Mouse (Mus musculus) heart, embryonic 11.5 days (tissue): Measurements from ENCODE around the gene Gm11639. TPM values are rescaled to one million over a fixed set of nuclear protein-coding genes. Genes with fewer than 3 reads are reported as not detected.
A peak's percentile ranks its signal among the peaks of the same experiment; 100 is the strongest.
"Not testable (repeated sequence)": the region's sequence is repeated elsewhere in the genome, so short reads cannot be mapped to it uniquely, and the experiment has no call there.

Experiments
- ATAC-seq: fragments of 200-750 bp; cut with Nextera tagmentation; replicated peaks from 2 replicates; pipeline ENCODE4 v1.8.0; 2017; ENCODE audit warnings: moderate library complexity; ENCODE audit not compliant: insufficient number of reproducible peaks, low FRiP score, low TSS enrichment
- H3K27ac ChIP-seq: fragments of 300-500 bp; sonication (generic); 2 replicates; pipeline ENCODE4 v1.5.1; 2014; ENCODE audit warnings: mild to moderate bottlenecking, low read depth, low read length
- H3K27me3 ChIP-seq: fragments of 300-500 bp; sonication (generic); 2 replicates; pipeline ENCODE4 v1.6.1; 2014; ENCODE audit warnings: mild to moderate bottlenecking, low read length, mixed read lengths; ENCODE audit not compliant: control insufficient read depth, insufficient read depth
- H3K36me3 ChIP-seq: fragments of 300-500 bp; sonication (generic); 2 replicates; pipeline ENCODE4 v1.6.1; 2014; ENCODE audit warnings: mild to moderate bottlenecking, low read length, moderate library complexity, mixed read lengths; ENCODE audit not compliant: control insufficient read depth, insufficient read depth
- H3K4me1 ChIP-seq: fragments of 300-500 bp; sonication (generic); 2 replicates; pipeline ENCODE4 v1.6.1; 2014; ENCODE audit warnings: low read length; ENCODE audit not compliant: control insufficient read depth, insufficient read depth
- H3K4me2 ChIP-seq: fragments of 300-500 bp; sonication (generic); 2 replicates; pipeline ENCODE4 v1.6.1; 2014; ENCODE audit warnings: mild to moderate bottlenecking, moderate library complexity
- H3K4me3 ChIP-seq: fragments of 300-500 bp; sonication (generic); 2 replicates; pipeline ENCODE4 v1.5.1; 2014; ENCODE audit warnings: low read depth, low read length
- H3K9ac ChIP-seq: fragments of 300-500 bp; sonication (generic); 2 replicates; pipeline ENCODE4 v1.6.1; 2014; ENCODE audit warnings: mild to moderate bottlenecking, low read depth, low read length, moderate library complexity
- H3K9me3 ChIP-seq: fragments of 300-500 bp; sonication (generic); replicated peaks from 2 replicates; pipeline ENCODE4 v1.6.1; 2016; ENCODE audit warnings: low read length; ENCODE audit not compliant: control insufficient read depth
- WGBS: fragments of 180-500 bp; shearing (Covaris S2); extraction: QIAGEN DNeasy Blood & Tissue Kit; methylation state at CpG from one replicate; pipeline ENCODE4 v1.1.7; 2014; ENCODE audit not compliant: insufficient replicate concordance; 5-methylcytosine and 5-hydroxymethylcytosine counted together
- polyA plus RNA-seq: library from polyadenylated mRNA; unstranded; fragments of >200 nt; fragmentation: Nextera tagmentation; extraction: Ambion mirVana; gene quantifications from 2 replicates; pipeline ENCODE4 v1.2.1, GENCODE M21; 2014

Gm11639 gene
- polyA plus RNA-seq, 1 experiment from 2014 or later = 0.03 TPM

- Histone ChIP-seq H3K4me1 (no peaks in the 10 kb centered on the region), H3K27me3 (no peaks in the 10 kb centered on the region), H3K9me3 (no peaks in the 10 kb centered on the region), H3K9ac (no peak overlapping the region), H3K4me3 (no peak overlapping the region), H3K4me2 (no peak overlapping the region), H3K27ac (no peak overlapping the region), H3K36me3 (no peaks in the 10 kb centered on the region)
- 65% methylated on average over 1 of the region's 1 CpGs for WGBS
- ATAC-seq = no peak
Measured at GRCm38 (mm10) chr11:105035081-105035480, 349.6 kb downstream of the Gm11639 start.

GRCm38 (mm10) chr11:105063292-105063691 lies 377.8 kb downstream of the Gm11639 start, which contains the start of gene Efcab3:
Gene Efcab3 (plus strand): TSS chr11:105063592.
- H3K27ac ChIP-seq = no peak within 1 kb of the TSS
- no peaks in the 10 kb centered on the region for H3K27me3 ChIP-seq
- ATAC-seq = no peak
- no peaks in the 10 kb centered on the region for H3K4me1 ChIP-seq
- no peak within 1 kb of the TSS for H3K4me2 ChIP-seq
- H3K36me3 ChIP-seq = no peaks in the 10 kb centered on the region
- no peaks in the 10 kb centered on the region for H3K9me3 ChIP-seq
- 86% methylated on average over 5 of the region's 5 CpGs for WGBS
- H3K9ac ChIP-seq = no peak within 1 kb of the TSS
- H3K4me3 ChIP-seq = no peak within 1 kb of the TSS

DNA sequence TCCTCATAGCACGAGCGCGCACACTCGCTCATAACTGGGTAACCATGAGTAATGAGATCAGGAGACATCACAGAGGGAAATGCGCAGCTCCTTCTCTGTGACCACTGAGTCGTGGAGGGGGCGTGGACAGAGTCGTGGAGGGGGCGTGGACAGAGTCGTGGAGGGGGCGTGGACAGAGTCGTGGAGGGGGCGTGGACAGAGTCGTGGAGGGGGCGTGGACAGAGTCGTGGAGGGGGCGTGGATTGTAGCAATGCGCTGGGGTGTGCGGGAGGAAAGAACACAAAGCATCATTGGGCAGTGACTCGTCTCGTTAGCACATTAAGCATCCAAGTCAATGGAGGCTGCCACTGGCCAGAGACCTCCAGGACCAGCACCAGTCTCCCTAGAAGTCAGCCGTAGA lies 426.9 kb downstream of the Gm11639 start:
- H3K9me3 ChIP-seq, ATAC-seq, H3K4me1 ChIP-seq, H3K36me3 ChIP-seq, H3K4me3 ChIP-seq, H3K4me2 ChIP-seq, H3K9ac ChIP-seq, H3K27ac ChIP-seq, H3K27me3 ChIP-seq: not testable (repeated sequence)
- WGBS = 68% methylated on average over 22 of the region's 22 CpGs

DNA sequence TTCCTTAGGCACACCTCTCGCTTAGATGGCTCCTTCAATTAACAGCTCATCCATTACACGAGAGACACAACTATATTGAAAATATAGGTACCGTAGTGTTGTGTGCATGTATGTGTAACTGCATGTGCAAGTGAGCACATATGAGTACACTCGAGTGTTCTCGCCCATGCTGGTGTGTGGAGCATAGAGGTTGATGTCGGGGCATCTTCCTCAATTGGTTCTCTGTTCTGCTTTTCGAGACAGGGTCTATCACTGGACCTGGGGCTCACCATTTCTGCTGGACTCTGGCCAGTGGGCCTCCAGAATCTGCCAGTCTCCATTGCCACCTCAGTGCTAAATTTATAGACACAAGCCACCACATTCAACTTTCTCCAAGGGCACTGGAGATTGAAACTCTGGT lies 432.3 kb downstream of the Gm11639 start:
- no peak overlapping the region for H3K27ac ChIP-seq
- no peaks in the 10 kb centered on the region for H3K4me1 ChIP-seq
- WGBS = 81% methylated on average over 7 of the region's 7 CpGs
- H3K27me3 ChIP-seq = no peaks in the 10 kb centered on the region
- no peak overlapping the region for H3K4me2 ChIP-seq
- H3K9ac ChIP-seq = no peak overlapping the region
- no peaks in the 10 kb centered on the region for H3K36me3 ChIP-seq
- ATAC-seq = no peak
- no peak overlapping the region for H3K4me3 ChIP-seq
- no peaks in the 10 kb centered on the region for H3K9me3 ChIP-seq

DNA sequence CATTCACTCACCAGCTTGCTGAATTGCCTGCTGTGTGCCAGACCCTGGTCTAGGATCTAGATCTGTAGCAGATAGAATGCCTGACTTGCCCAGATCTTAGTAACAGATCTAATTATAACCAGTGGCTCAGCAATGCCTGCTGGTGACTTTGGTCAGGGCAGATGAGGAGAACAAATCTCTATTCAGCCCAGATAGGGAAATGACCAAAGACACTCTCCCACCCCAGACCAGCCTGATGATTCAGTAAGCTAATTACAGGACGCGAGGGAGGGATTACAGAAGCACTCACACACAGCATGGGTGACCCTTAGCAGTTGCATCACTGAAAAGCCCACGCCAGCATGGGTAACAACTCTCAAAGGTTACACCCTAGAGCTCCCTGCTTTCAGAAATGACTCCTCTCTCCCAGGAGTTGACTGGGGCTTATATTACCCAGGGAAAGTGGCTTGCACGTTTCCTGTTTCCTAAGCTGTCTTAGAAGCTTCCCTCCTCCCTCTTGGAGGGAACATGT lies 435.1 kb downstream of the Gm11639 start:
- Histone ChIP-seq H3K36me3 (no peaks in the 10 kb centered on the region), H3K27me3 (no peaks in the 10 kb centered on the region), H3K4me3 (no peak overlapping the region), H3K4me2 (no peak overlapping the region), H3K9me3 (no peaks in the 10 kb centered on the region), H3K27ac (no peak overlapping the region), H3K4me1 (no peaks in the 10 kb centered on the region), H3K9ac (no peak overlapping the region)
- ATAC-seq = no peak
- 23% methylated on average over 4 of the region's 4 CpGs for WGBS

DNA sequence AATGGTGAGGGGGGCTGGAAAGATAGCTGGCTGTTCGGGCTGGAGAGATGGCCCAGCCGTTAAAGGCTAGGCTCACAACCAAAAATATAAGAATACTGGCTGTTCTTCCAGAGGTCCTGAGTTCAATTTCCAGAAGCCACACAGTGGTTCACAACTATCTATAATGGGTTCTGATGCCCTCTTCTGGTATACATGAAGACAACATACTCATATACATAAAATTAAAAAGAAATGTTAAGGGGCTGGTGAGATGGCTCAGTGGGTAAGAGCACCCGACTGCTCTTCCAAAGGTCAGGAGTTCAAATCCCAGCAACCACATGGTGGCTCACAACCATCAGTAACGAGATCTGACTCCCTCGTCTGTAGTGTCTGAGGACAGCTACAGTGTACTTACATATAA lies 436.3 kb downstream of the Gm11639 start:
- H3K27me3 ChIP-seq, H3K36me3 ChIP-seq, H3K9ac ChIP-seq, H3K4me3 ChIP-seq, ATAC-seq, H3K4me1 ChIP-seq, H3K9me3 ChIP-seq, H3K27ac ChIP-seq, H3K4me2 ChIP-seq: not testable (repeated sequence)
- 76% methylated on average over 5 of the region's 5 CpGs for WGBS

- H3K9ac ChIP-seq = no peak overlapping the region
- no peaks in the 10 kb centered on the region for H3K36me3 ChIP-seq
- no peak overlapping the region for H3K4me3 ChIP-seq
- 9% methylated on average over 9 of the region's 9 CpGs for WGBS
- no peak for ATAC-seq
- H3K9me3 ChIP-seq = no peaks in the 10 kb centered on the region
- H3K4me1 ChIP-seq = peaks cover 8% of the 10 kb centered on the region
- H3K27ac ChIP-seq = no peak overlapping the region
- H3K27me3 ChIP-seq = no peaks in the 10 kb centered on the region
- no peak overlapping the region for H3K4me2 ChIP-seq
Measured at GRCm38 (mm10) chr11:105123986-105124385, 438.5 kb downstream of the Gm11639 start.

DNA sequence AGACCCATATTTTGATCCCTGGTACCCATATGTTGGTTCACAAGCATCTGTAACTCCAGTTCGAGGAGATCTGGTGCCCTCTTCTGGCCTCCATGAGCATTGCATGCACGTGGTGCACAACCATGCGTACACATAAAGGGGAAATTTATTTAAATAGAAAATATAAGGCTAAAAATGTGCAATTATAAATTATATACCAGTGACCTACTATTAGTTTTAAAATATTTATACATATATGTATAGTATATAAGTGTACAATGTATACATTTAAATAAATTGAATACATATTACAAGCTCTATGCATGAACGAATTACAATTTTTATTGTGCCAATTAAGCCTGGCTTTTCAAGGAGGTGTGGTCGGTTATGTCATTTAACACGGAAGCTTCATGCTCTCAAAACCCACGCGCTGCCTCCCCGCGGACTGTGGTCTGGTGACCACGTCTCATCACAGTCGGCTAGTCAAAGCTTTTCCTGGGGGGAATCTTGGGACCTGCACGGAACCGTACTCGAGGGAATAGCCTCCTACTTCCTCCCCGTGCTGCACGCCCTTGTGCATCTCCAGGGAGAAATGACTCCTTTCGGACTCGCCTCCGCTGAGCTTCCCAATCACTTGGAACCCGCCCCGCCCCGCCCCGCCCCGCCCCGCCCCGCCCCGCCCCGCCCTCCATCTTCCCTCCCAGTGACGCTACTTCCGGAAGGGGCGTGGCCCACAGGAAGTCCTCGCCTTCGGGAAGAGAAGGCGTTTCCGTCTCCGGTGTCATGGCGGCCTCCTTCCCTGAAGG lies 440.4 kb downstream of the Gm11639 start, which contains the start of gene Mettl2:
Gene Mettl2 (plus strand): TSS at position 691 of the 785 bp plus-strand sequence.
- Histone ChIP-seq H3K36me3 (no peaks in the 10 kb centered on the region; the same call in 1 of the 2 replicates), H3K27me3 (no peaks in the 10 kb centered on the region), H3K9me3 (no peaks in the 10 kb centered on the region), H3K9ac (peak within 1 kb of the TSS; percentile 82), H3K4me2 (peak within 1 kb of the TSS; percentile 97), H3K27ac (peak within 1 kb of the TSS; percentile 35; the same call in 1 of the 2 replicates), H3K4me3 (peak within 1 kb of the TSS; percentile 98), H3K4me1 (peaks cover 8% of the 10 kb centered on the region)
- ATAC-seq = peak; percentile 85
- WGBS = under 1% methylated on average over 31 of the region's 38 CpGs
